Mouse (Mus musculus) forebrain, embryonic 15.5 days (tissue): ENCODE data around the gene Akr1c12. TPM values are rescaled to one million over a fixed set of nuclear protein-coding genes. Genes with fewer than 3 reads are reported as not detected.
A peak's percentile ranks its signal among the peaks of the same experiment; 100 is the strongest.
"Not testable (repeated sequence)": the region's sequence is repeated elsewhere in the genome, so short reads cannot be mapped to it uniquely, and the experiment has no call there.

Experiments used
- ATAC-seq: fragments of 200-750 bp; cut with Nextera tagmentation; replicated peaks from 2 replicates; pipeline ENCODE4 v1.8.0; 2017; ENCODE audit warnings: mild to moderate bottlenecking, moderate TSS enrichment, moderate library complexity
- H3K27ac ChIP-seq: fragments of 300-500 bp; sonication (generic); replicated peaks from 2 replicates; pipeline ENCODE4 v1.5.1; 2015; ENCODE audit warnings: mild to moderate bottlenecking, inconsistent platforms
- H3K27me3 ChIP-seq: fragments of 300-500 bp; sonication (generic); 2 replicates; pipeline ENCODE4 v1.6.1; 2015; ENCODE audit warnings: inconsistent platforms
- H3K36me3 ChIP-seq: fragments of 300-500 bp; sonication (generic); 2 replicates; pipeline ENCODE4 v1.6.1; 2015; ENCODE audit warnings: mild to moderate bottlenecking, inconsistent platforms
- H3K4me1 ChIP-seq: fragments of 300-500 bp; sonication (generic); 2 replicates; pipeline ENCODE4 v1.6.1; 2015; ENCODE audit warnings: inconsistent platforms
- H3K4me2 ChIP-seq: fragments of 300-500 bp; sonication (generic); replicated peaks from 2 replicates; pipeline ENCODE4 v1.6.1; 2015; ENCODE audit warnings: mild to moderate bottlenecking, inconsistent platforms
- H3K4me3 ChIP-seq: fragments of 300-500 bp; sonication (generic); 2 replicates; pipeline ENCODE4 v1.5.1; 2015; ENCODE audit warnings: mild to moderate bottlenecking, inconsistent platforms
- H3K9ac ChIP-seq: fragments of 300-500 bp; sonication (generic); replicated peaks from 2 replicates; pipeline ENCODE4 v1.6.1; 2015; ENCODE audit warnings: mild to moderate bottlenecking, inconsistent platforms
- H3K9me3 ChIP-seq: fragments of 300-500 bp; sonication (generic); 2 replicates; pipeline ENCODE4 v1.6.1; 2016; ENCODE audit warnings: inconsistent platforms
- WGBS: fragments of 180-500 bp; shearing (Covaris S2); methylation state at CpG from one replicate; pipeline ENCODE4 v1.1.7; 2015; ENCODE audit warnings: mixed read lengths; 5-methylcytosine and 5-hydroxymethylcytosine counted together
- polyA plus RNA-seq: library from polyadenylated mRNA; unstranded; fragments of >200 nt; fragmentation: Nextera tagmentation; extraction: Ambion mirVana; gene quantifications from 2 replicates; pipeline ENCODE4 v1.2.1, GENCODE M21; 2015

Gene Akr1c12
- 0.15 and 0.32 TPM in 2 replicates for polyA plus RNA-seq

DNA sequence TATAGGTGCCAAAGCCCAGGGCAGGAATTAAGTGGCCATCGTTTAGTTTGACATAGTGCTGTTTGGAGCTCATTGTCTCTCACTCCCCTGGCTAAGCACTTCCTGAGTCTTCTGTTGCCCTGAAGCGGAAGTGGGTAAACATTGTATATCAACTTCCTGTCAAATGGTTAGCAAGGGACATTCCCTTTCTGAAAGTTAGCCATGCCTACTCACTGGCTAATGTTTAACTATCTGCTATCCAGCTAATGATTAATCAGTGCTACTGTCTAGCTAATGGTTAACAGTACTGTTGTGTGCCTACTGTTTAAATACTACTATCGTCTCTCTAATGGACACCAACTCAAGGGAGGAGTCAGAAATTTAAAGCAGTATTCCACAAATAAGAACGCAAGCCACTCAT is at the start of gene Akr1c12:
Akr1c12 (minus strand) TSS at position 150 of the 400 bp plus-strand sequence.
- H3K36me3 ChIP-seq, result no peaks in the 10 kb centered on the region
- no peak within 1 kb of the TSS for H3K4me3 ChIP-seq
- H3K4me1 ChIP-seq, result no peaks in the 10 kb centered on the region
- no peak within 1 kb of the TSS for H3K27ac ChIP-seq
- no peaks in the 10 kb centered on the region for H3K27me3 ChIP-seq
- no peak within 1 kb of the TSS for H3K9ac ChIP-seq
- WGBS, result 81% methylated on average over 4 of the region's 4 CpGs
- ATAC-seq, result no peak
- no peak within 1 kb of the TSS for H3K4me2 ChIP-seq
- H3K9me3 ChIP-seq, result no peaks in the 10 kb centered on the region

DNA sequence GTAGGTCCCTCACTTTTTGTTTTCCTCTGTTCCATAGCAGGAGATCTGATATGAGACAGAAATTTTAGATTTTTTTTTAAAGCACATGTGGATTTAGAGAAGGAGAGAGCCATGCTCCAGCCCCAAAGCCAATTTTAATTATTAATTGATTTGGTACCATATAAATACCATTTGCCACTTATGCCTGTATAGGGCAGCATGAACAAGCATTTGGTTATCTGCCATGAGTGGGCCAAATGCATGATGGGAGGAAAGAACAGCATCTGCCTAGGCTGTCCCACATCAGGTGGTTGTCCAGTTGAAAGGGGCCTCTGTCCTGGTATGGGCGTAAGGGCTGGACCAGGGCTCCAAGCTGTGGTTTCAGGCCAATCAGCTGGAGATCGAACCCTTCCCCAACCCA is 39.5 kb upstream of the Akr1c12 start:
- no peaks in the 10 kb centered on the region for H3K27me3 ChIP-seq
- no peaks in the 10 kb centered on the region for H3K4me1 ChIP-seq
- no peaks in the 10 kb centered on the region for H3K9me3 ChIP-seq
- H3K36me3 ChIP-seq, result no peaks in the 10 kb centered on the region
- ATAC-seq, result no peak
- no peak overlapping the region for H3K27ac ChIP-seq
- 86% methylated on average over 2 of the region's 2 CpGs for WGBS
- H3K4me3 ChIP-seq, result no peak overlapping the region
- no peak overlapping the region for H3K9ac ChIP-seq
- no peak overlapping the region for H3K4me2 ChIP-seq

DNA sequence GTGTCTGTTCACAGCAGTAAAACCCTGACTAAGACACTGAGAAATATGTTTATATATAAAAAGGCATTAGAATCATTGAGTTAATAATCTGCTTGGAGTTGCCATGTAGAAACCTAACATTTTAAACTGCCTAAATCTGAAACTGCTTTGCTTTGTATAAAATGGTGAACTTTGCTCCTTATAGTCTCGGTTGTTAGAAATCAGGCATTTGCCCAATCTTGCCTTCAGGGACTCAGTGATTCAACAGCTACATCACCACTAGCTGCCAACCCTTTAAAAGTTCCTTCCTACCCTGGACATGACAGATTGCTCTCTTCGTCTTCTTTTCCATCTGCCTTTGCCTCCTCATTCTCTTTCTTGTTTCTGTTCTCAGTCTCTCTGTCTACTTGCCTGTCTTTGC is 34.7 kb upstream of the Akr1c12 start:
- no peak for ATAC-seq
- Histone ChIP-seq H3K4me3 (no peak overlapping the region), H3K4me1 (no peaks in the 10 kb centered on the region), H3K4me2 (no peak overlapping the region), H3K36me3 (no peaks in the 10 kb centered on the region), H3K9ac (no peak overlapping the region), H3K27me3 (no peaks in the 10 kb centered on the region), H3K27ac (no peak overlapping the region), H3K9me3 (no peaks in the 10 kb centered on the region)
- 93% methylated on average over 2 of the region's 2 CpGs for WGBS

DNA sequence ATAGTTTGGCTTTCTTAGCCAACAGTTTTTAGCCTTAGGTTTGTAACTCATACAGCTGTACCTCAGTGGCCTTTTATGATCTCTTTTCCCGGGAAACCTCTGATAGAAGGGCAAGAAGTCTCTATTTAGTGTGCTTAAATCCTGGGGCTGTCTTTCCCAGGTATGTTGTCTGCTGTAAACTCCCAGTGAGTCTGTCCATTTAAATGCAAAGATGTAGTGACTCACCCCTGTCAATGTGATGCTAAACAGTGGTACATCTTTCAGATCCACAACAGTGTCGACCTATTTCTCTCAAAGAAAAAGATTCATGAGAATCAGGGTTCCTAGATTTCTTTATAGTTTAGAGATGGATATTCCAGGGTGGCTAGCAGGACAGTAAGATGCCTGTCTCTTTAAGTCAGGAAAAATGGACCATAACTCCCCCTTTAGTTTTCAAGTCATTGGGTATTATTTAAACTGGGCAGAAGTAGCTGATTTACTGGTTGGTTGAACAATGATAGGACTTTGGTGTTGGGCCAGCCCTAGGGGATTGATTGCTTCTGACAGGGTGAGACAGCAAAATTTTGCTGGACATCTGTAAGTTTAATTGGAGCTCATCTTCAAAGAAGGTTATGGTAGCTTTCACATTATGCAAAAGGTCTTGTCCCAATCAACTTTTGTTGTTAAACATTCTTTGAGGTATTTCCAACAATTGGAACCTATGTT is 25.8 kb upstream of the Akr1c12 start:
- Histone ChIP-seq H3K36me3 (no peaks in the 10 kb centered on the region), H3K27ac (no peak overlapping the region), H3K9ac (no peak overlapping the region), H3K4me1 (no peaks in the 10 kb centered on the region), H3K4me2 (no peak overlapping the region), H3K9me3 (no peaks in the 10 kb centered on the region), H3K4me3 (no peak overlapping the region), H3K27me3 (no peaks in the 10 kb centered on the region)
- no peak for ATAC-seq
- 62% methylated on average over 2 of the region's 2 CpGs for WGBS

DNA sequence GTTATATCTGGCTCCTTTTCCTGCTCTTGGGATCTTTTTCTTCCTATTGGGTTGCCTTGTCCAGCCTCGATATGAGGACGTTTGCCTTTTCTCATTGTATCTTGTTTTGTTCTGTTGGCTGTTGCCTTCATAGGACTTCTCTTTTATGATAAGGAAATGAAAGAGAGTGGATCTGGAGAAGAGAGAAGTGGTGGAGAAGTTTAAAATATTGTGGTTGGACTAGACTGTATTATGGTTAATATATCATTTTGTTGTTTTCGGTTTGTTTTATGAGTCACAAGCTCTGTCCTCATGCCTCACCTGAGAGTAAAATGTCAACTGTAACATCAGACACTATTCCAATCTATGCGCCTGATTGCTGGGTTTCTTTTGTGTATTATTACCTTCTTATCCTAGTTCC is 17.8 kb upstream of the Akr1c12 start:
- H3K4me1 ChIP-seq, result no peaks in the 10 kb centered on the region
- H3K4me2 ChIP-seq, result no peak overlapping the region
- no peak overlapping the region for H3K9ac ChIP-seq
- no peak overlapping the region for H3K27ac ChIP-seq
- no peaks in the 10 kb centered on the region for H3K9me3 ChIP-seq
- H3K27me3 ChIP-seq, result no peaks in the 10 kb centered on the region
- no peak for ATAC-seq
- no peaks in the 10 kb centered on the region for H3K36me3 ChIP-seq
- no peak overlapping the region for H3K4me3 ChIP-seq
- WGBS, result 93% methylated on average over 4 of the region's 4 CpGs

DNA sequence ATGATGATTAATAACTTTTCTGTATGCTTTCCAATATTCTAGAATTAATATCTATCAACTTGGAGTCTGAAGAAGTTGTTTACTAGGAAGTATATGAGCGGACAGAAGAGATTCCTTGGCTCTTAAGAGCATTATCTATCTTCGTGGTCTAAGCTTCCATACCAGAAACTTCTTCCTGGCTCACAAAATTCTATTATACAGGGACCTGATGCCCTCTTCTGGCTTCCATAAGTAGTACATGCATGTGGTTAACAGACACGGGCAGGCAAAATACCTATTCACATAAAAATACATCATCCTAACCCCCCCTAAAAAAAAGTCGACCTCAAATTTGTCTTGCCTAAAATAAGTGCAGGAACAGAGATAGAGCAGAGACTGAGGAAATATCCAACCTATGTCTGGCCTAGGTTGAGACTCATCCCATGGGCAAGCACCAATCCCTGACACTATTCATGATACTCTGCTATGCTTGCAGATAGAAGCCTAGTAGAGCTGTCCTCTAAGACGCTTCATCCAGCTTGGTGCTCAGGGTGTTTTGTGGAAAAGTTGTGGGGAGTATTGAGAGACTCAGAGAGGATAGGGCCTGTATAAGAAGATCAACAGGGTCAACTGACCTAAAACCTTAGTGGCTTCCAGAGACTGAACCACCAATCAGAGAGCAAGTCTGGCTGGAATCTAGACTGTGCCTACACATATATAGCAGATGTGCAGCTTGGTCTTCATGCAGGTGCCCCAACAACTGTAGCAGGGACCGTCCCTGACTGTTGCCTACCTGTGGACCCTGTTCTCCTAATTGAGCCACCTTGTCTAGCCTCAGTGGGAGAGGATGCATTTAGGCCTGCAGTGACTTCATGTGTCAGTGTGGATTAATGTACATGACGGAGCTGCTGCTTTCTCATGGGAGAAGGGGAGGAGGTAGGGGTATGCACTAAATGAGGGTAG is 2.5 kb upstream of the Akr1c12 start:
- 35% methylated on average over 7 of the region's 7 CpGs for WGBS
- Histone ChIP-seq H3K4me1 (no peaks in the 10 kb centered on the region), H3K27ac (no peak overlapping the region), H3K4me2 (no peak overlapping the region), H3K27me3 (no peaks in the 10 kb centered on the region), H3K9me3 (no peaks in the 10 kb centered on the region), H3K4me3 (no peak overlapping the region), H3K36me3 (no peaks in the 10 kb centered on the region), H3K9ac (no peak overlapping the region)
- ATAC-seq, result peak; percentile 63

DNA sequence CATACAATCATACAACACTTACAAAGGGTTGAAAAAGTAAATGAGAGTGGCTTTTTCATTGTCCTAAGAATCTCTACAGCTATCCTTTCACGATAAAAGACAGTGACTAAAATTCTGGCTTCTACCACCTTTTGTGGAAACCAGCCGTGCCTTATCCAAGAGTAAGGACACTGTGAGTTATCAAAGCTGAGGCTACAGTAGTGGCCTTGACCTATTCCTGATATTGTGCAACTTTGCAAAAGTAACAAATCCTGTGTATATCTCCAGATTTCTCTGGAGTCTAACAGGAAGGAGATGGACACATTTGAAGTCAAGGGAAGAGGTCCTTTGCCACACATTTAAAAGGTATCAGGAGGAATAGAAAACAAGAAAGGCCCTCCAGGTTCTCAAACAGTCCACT is 1.7 kb downstream of the Akr1c12 start:
- ATAC-seq, result no peak
- H3K4me3 ChIP-seq, result no peak overlapping the region
- H3K4me1 ChIP-seq, result no peaks in the 10 kb centered on the region
- no peaks in the 10 kb centered on the region for H3K36me3 ChIP-seq
- no peak overlapping the region for H3K4me2 ChIP-seq
- WGBS, result 93% methylated on average over 2 of the region's 2 CpGs
- no peaks in the 10 kb centered on the region for H3K27me3 ChIP-seq
- H3K9me3 ChIP-seq, result no peaks in the 10 kb centered on the region
- no peak overlapping the region for H3K27ac ChIP-seq
- H3K9ac ChIP-seq, result no peak overlapping the region

DNA sequence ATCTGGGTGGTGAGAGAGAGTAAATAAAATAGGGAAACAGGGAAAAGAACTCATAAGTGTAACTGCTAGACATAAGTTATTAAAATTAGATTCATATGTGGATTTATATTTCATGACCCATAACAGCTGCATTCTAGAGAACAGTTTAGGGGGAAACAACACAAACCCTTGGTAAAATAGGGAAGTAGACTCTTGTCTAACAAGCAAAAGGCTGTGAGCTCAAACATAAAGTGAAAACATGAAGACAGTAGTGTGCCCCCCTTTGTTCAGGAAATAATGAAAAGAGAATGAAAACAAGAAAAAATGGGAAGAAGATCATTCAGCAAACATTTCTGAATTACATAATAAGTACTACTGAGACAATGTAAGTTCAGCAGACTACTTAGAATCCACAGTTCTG is 8.4 kb downstream of the Akr1c12 start:
- no peak overlapping the region for H3K27ac ChIP-seq
- H3K4me2 ChIP-seq, result no peak overlapping the region
- no peaks in the 10 kb centered on the region for H3K27me3 ChIP-seq
- H3K36me3 ChIP-seq, result no peaks in the 10 kb centered on the region
- no peak for ATAC-seq
- H3K9ac ChIP-seq, result no peak overlapping the region
- no peaks in the 10 kb centered on the region for H3K9me3 ChIP-seq
- H3K4me3 ChIP-seq, result no peak overlapping the region
- H3K4me1 ChIP-seq, result no peaks in the 10 kb centered on the region

DNA sequence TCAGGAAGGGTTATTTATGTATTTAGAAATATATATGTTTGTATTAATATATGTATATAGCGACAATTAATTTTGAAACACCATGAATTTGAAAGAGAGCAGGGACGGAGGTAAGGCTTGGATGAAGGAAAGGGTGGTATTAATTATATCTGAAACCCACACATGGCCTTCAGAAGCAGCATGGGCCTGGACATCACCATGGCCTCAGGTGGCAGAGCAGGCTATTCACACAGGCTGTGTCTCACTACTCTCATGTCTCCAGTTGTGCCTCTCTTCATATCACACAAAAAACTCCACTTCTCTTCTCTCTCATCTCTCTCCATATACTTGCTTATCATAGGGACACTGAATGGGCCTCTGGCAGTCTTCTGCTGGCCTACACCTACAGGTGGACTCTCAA is 13.8 kb downstream of the Akr1c12 start:
- H3K27me3 ChIP-seq, H3K4me2 ChIP-seq, H3K36me3 ChIP-seq, ATAC-seq, H3K4me1 ChIP-seq, H3K4me3 ChIP-seq, H3K27ac ChIP-seq, H3K9me3 ChIP-seq, H3K9ac ChIP-seq: not testable (repeated sequence)
- 89% methylated on average over 2 of the region's 2 CpGs for WGBS

DNA sequence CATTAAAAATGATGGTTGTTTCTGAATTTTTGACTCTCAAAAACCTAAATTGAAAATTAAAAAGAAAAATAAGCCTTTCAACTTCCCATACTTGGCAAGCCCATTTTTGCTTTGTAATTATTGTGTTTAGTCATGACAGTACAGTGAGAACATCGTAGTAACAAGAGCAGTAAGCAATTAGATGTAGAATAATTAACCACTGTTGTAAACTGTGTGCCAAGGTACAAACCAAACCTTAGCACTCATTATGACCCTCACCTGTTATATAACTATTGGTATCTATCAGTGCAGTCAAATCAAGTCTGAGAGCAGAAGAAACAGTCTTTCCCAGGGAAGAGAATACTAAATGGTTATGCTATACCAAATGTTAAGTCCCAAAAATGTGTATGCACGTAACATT is 14.2 kb downstream of the Akr1c12 start:
- 89% methylated on average over 2 of the region's 2 CpGs for WGBS
- H3K4me3 ChIP-seq, result no peak overlapping the region
- ATAC-seq, result no peak

DNA sequence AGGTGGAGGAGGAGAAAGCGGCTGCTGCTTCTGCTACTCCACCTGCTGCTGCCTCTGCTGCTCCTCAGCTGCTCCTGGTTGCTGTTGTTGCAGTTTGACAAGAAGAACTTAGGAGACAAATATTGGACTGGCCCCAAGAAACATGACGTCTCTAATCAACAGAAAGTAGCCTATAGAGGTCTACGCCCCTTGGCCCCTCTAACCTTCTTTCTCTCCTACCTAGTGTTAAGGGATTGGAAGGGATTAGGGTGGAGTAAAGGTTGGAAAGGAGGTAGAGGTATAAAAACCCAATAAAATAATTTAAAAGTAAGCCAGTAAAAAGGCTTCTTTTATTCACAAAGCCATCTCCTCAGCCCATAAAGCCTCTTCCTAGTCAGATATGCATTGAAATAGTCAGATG is 14.6 kb downstream of the Akr1c12 start:
- no peak overlapping the region for H3K4me2 ChIP-seq
- no peak for ATAC-seq
- H3K27me3 ChIP-seq, result no peaks in the 10 kb centered on the region
- H3K9ac ChIP-seq, result no peak overlapping the region
- H3K9me3 ChIP-seq, result no peaks in the 10 kb centered on the region
- no peak overlapping the region for H3K4me3 ChIP-seq
- no peaks in the 10 kb centered on the region for H3K36me3 ChIP-seq
- no peaks in the 10 kb centered on the region for H3K4me1 ChIP-seq
- 87% methylated on average over 3 of the region's 3 CpGs for WGBS
- no peak overlapping the region for H3K27ac ChIP-seq

More for the DNA sequence above, 14.2 kb downstream of the Akr1c12 start:
- H3K27ac ChIP-seq, result no peak overlapping the region
- H3K4me2 ChIP-seq, result no peak overlapping the region
- H3K4me1 ChIP-seq, result no peaks in the 10 kb centered on the region
- no peaks in the 10 kb centered on the region for H3K27me3 ChIP-seq
- H3K36me3 ChIP-seq, result no peaks in the 10 kb centered on the region
- H3K9me3 ChIP-seq, result no peaks in the 10 kb centered on the region
- no peak overlapping the region for H3K9ac ChIP-seq

DNA sequence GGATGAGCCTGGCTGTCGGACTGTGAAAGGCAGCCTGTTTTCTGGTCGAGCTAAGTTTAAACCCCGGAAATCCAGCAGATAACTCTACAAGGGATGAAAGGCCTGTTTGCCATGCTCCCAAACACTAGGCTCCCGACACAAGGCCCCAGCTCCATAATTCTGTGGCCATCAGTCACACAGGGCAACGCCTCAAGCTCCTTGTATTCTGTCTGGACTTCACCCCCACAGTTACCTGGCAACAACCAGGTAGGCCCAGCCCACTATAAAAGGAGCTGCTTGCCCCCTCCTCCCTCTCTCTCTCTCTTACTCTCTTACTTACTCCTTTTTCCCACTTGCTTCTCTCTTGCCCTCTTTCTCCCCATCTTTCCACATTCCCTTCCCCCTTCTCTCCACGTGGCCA is 21.9 kb downstream of the Akr1c12 start:
- Histone ChIP-seq H3K27me3 (no peaks in the 10 kb centered on the region), H3K36me3 (no peaks in the 10 kb centered on the region), H3K9ac (no peak overlapping the region), H3K4me1 (no peaks in the 10 kb centered on the region), H3K4me2 (no peak overlapping the region), H3K27ac (no peak overlapping the region), H3K4me3 (no peak overlapping the region), H3K9me3 (no peaks in the 10 kb centered on the region)
- no peak for ATAC-seq
- 79% methylated on average over 6 of the region's 6 CpGs for WGBS
